Mouse (Mus musculus): ENCODE data around the gene Colgalt2. TPM values are rescaled to one million over a fixed set of nuclear protein-coding genes. Genes with fewer than 3 reads are reported as not detected.

Colgalt2 gene
- polyA plus RNA-seq, 1 experiment from 2014 or later, result 2.1 TPM

- no peak for ATAC-seq (ENCODE audit: insufficient number of reproducible peaks, insufficient read depth, low FRiP score, low read depth)
- no peak overlapping the region for H3K9ac ChIP-seq (replicated peaks; ENCODE audit: low read depth, low read length)
- no peak overlapping the region for H3K4me3 ChIP-seq (ENCODE audit: low read depth, low read length)
- no peaks in the 10 kb centered on the region for H3K36me3 ChIP-seq (ENCODE audit: control insufficient read depth, insufficient read depth, low read length)
- no peaks in the 10 kb centered on the region for H3K9me3 ChIP-seq (ENCODE audit: control insufficient read depth, low read depth, low read length)
- H3K27ac ChIP-seq (ENCODE audit: low read length), result no peak overlapping the region
- no peak overlapping the region for H3K4me2 ChIP-seq (replicated peaks; ENCODE audit: low read depth, low read length)
- H3K4me1 ChIP-seq (ENCODE audit: control insufficient read depth, insufficient read depth, low read length), result no peaks in the 10 kb centered on the region
- no peaks in the 10 kb centered on the region for H3K27me3 ChIP-seq (ENCODE audit: control insufficient read depth, insufficient read depth, low read length)
Measured at GRCm38 (mm10) chr1:152389271-152389670, 10.4 kb upstream of the Colgalt2 start.

GRCm38 (mm10) chr1:152394137-152394536, 5.5 kb upstream of the Colgalt2 start:
- Histone ChIP-seq H3K9ac (replicated peaks; ENCODE audit: low read depth, low read length) (no peak overlapping the region), H3K27me3 (ENCODE audit: control insufficient read depth, insufficient read depth, low read length) (no peaks in the 10 kb centered on the region), H3K4me2 (replicated peaks; ENCODE audit: low read depth, low read length) (no peak overlapping the region), H3K9me3 (ENCODE audit: control insufficient read depth, low read depth, low read length) (no peaks in the 10 kb centered on the region; the same call in 1 of the 2 replicates), H3K4me3 (ENCODE audit: low read depth, low read length) (no peak overlapping the region), H3K27ac (ENCODE audit: low read length) (no peak overlapping the region), H3K4me1 (ENCODE audit: control insufficient read depth, insufficient read depth, low read length) (no peaks in the 10 kb centered on the region), H3K36me3 (ENCODE audit: control insufficient read depth, insufficient read depth, low read length) (no peaks in the 10 kb centered on the region)
- WGBS, result 93% methylated on average over 3 of the region's 3 CpGs
- no peak for ATAC-seq (ENCODE audit: insufficient number of reproducible peaks, insufficient read depth, low FRiP score, low read depth)

GRCm38 (mm10) chr1:152394956-152395515, 4.6 kb upstream of the Colgalt2 start:
- Histone ChIP-seq H3K9me3 (ENCODE audit: control insufficient read depth, low read depth, low read length) (no peaks in the 10 kb centered on the region; the same call in 1 of the 2 replicates), H3K9ac (replicated peaks; ENCODE audit: low read depth, low read length) (no peak overlapping the region), H3K4me3 (ENCODE audit: low read depth, low read length) (no peak overlapping the region), H3K4me2 (replicated peaks; ENCODE audit: low read depth, low read length) (no peak overlapping the region), H3K4me1 (ENCODE audit: control insufficient read depth, insufficient read depth, low read length) (no peaks in the 10 kb centered on the region), H3K36me3 (ENCODE audit: control insufficient read depth, insufficient read depth, low read length) (no peaks in the 10 kb centered on the region), H3K27me3 (ENCODE audit: control insufficient read depth, insufficient read depth, low read length) (no peaks in the 10 kb centered on the region), H3K27ac (ENCODE audit: low read length) (no peak overlapping the region)
- ATAC-seq (ENCODE audit: insufficient number of reproducible peaks, insufficient read depth, low FRiP score, low read depth), result no peak
- WGBS, result 75% methylated on average over 4 of the region's 4 CpGs

- WGBS, result 50% methylated on average over 1 of the region's 1 CpGs
- Histone ChIP-seq H3K9me3 (ENCODE audit: control insufficient read depth, low read depth, low read length) (no peaks in the 10 kb centered on the region; the same call in 1 of the 2 replicates), H3K4me1 (ENCODE audit: control insufficient read depth, insufficient read depth, low read length) (0 out of 2 replicates have a peak, but pooled peaks cover 4% of the 10 kb centered on the region), H3K27ac (ENCODE audit: low read length) (no peak overlapping the region), H3K36me3 (ENCODE audit: control insufficient read depth, insufficient read depth, low read length) (no peaks in the 10 kb centered on the region), H3K9ac (replicated peaks; ENCODE audit: low read depth, low read length) (no peak overlapping the region), H3K27me3 (ENCODE audit: control insufficient read depth, insufficient read depth, low read length) (peaks cover 10% of the 10 kb centered on the region; the same call in 1 of the 2 replicates), H3K4me2 (replicated peaks; ENCODE audit: low read depth, low read length) (no peak overlapping the region), H3K4me3 (ENCODE audit: low read depth, low read length) (no peak overlapping the region)
- ATAC-seq (ENCODE audit: insufficient number of reproducible peaks, insufficient read depth, low FRiP score, low read depth), result no peak
Measured at GRCm38 (mm10) chr1:152398708-152399107, 922 bp upstream of the Colgalt2 start.

GRCm38 (mm10) chr1:152400556-152401540, 1.2 kb downstream of the Colgalt2 start:
- 26% methylated on average over 14 of the region's 14 CpGs for WGBS
- Histone ChIP-seq H3K4me3 (ENCODE audit: low read depth, low read length) (peak overlapping the region; percentile 51), H3K4me1 (ENCODE audit: control insufficient read depth, insufficient read depth, low read length) (0 out of 2 replicates have a peak, but pooled peaks cover 4% of the 10 kb centered on the region), H3K9ac (replicated peaks; ENCODE audit: low read depth, low read length) (no peak overlapping the region), H3K36me3 (ENCODE audit: control insufficient read depth, insufficient read depth, low read length) (no peaks in the 10 kb centered on the region), H3K9me3 (ENCODE audit: control insufficient read depth, low read depth, low read length) (no peaks in the 10 kb centered on the region; the same call in 1 of the 2 replicates), H3K4me2 (replicated peaks; ENCODE audit: low read depth, low read length) (peak overlapping the region; percentile 78), H3K27me3 (ENCODE audit: control insufficient read depth, insufficient read depth, low read length) (peaks cover 10% of the 10 kb centered on the region; the same call in 1 of the 2 replicates), H3K27ac (ENCODE audit: low read length) (no peak overlapping the region)
- no peak for ATAC-seq (ENCODE audit: insufficient number of reproducible peaks, insufficient read depth, low FRiP score, low read depth)

- no peak overlapping the region for H3K4me3 ChIP-seq (ENCODE audit: low read depth, low read length)
- H3K27ac ChIP-seq (ENCODE audit: low read length), result no peak overlapping the region
- no peak for ATAC-seq (ENCODE audit: insufficient number of reproducible peaks, insufficient read depth, low FRiP score, low read depth)
- 0 out of 2 replicates have a peak overlapping the region, but pooled peaks have one; percentile 25 for H3K9ac ChIP-seq (replicated peaks; ENCODE audit: low read depth, low read length)
- 41% methylated on average over 22 of the region's 22 CpGs for WGBS
- no peaks in the 10 kb centered on the region for H3K27me3 ChIP-seq (ENCODE audit: control insufficient read depth, insufficient read depth, low read length)
- H3K4me1 ChIP-seq (ENCODE audit: control insufficient read depth, insufficient read depth, low read length), result 0 out of 2 replicates have a peak, but pooled peaks cover 3% of the 10 kb centered on the region
- H3K4me2 ChIP-seq (replicated peaks; ENCODE audit: low read depth, low read length), result peak overlapping the region; percentile 31
- no peaks in the 10 kb centered on the region for H3K36me3 ChIP-seq (ENCODE audit: control insufficient read depth, insufficient read depth, low read length)
- peaks cover 2% of the 10 kb centered on the region; the same call in 1 of the 2 replicates for H3K9me3 ChIP-seq (ENCODE audit: control insufficient read depth, low read depth, low read length)
Measured at GRCm38 (mm10) chr1:152407021-152407946, 7.7 kb downstream of the Colgalt2 start.

- H3K9me3 ChIP-seq (ENCODE audit: control insufficient read depth, low read depth, low read length), result peaks cover 5% of the 10 kb centered on the region; the same call in 1 of the 2 replicates
- no peak overlapping the region for H3K9ac ChIP-seq (replicated peaks; ENCODE audit: low read depth, low read length)
- no peak overlapping the region for H3K4me2 ChIP-seq (replicated peaks; ENCODE audit: low read depth, low read length)
- 81% methylated on average over 4 of the region's 4 CpGs for WGBS
- ATAC-seq (ENCODE audit: insufficient number of reproducible peaks, insufficient read depth, low FRiP score, low read depth), result no peak
- H3K27ac ChIP-seq (ENCODE audit: low read length), result no peak overlapping the region
- no peaks in the 10 kb centered on the region for H3K36me3 ChIP-seq (ENCODE audit: control insufficient read depth, insufficient read depth, low read length)
- no peaks in the 10 kb centered on the region for H3K27me3 ChIP-seq (ENCODE audit: control insufficient read depth, insufficient read depth, low read length)
- 0 out of 2 replicates have a peak, but pooled peaks cover 3% of the 10 kb centered on the region for H3K4me1 ChIP-seq (ENCODE audit: control insufficient read depth, insufficient read depth, low read length)
- no peak overlapping the region for H3K4me3 ChIP-seq (ENCODE audit: low read depth, low read length)
Measured at GRCm38 (mm10) chr1:152409356-152409755, 9.7 kb downstream of the Colgalt2 start.

All from stomach, embryonic 14.5 days (tissue).